Mouse (Mus musculus): ENCODE measurements at regions not wholly inside any gene's neighbourhood (a gene's known extent, or its start where the extent isn't known, plus 50 kb on each side); places are given as distances from the start of the nearest gene placed in this dataset.

DNA sequence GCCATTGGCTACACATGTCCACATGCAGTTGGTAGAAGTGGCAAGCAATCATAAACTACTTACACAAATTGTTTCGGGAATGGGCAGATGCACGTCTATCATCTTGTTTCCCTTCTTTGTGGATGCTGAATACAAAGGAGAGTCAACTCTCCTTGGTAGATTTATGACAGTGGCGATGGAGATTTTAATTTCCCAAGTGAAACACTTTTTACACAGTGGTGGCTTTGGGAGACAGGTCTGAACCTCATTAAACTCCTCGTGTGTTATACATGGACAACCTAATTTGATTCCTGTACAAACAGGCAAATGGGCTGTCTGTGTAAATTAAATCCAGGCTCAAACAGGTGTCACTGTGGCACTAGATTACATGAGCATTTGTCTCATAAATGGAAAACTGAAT lies 887.1 kb upstream of the Ddx18 start:
- no peak for DNase-seq
- 65% methylated on average over 4 of the region's 4 CpGs for WGBS
- Histone ChIP-seq H3K27me3 (ENCODE audit: control insufficient read depth, insufficient read depth, low read length) (no peaks in the 10 kb centered on the region), H3K4me1 (ENCODE audit: control insufficient read depth, insufficient read depth, low read length) (no peaks in the 10 kb centered on the region; the same call in 1 of the 2 replicates), H3K27ac (ENCODE audit: insufficient read depth, low read length) (no peak overlapping the region), H3K4me3 (replicated peaks; ENCODE audit: insufficient read depth, low read depth, low read length) (no peak overlapping the region)
- no peak for TF ChIP-seq CTCF (IDR thresholded peaks at IDR 0.05; ENCODE audit: borderline replicate concordance, insufficient read depth, low read depth, low read length)
- no peak for TF ChIP-seq POLR2A (IDR thresholded peaks at IDR 0.05; ENCODE audit: borderline replicate concordance, insufficient read depth, low read length)

- Histone ChIP-seq H3K27ac (ENCODE audit: insufficient read depth, low read length) (no peak overlapping the region), H3K4me1 (ENCODE audit: control insufficient read depth, insufficient read depth, low read length) (no peaks in the 10 kb centered on the region), H3K27me3 (ENCODE audit: control insufficient read depth, insufficient read depth, low read length) (no peaks in the 10 kb centered on the region), H3K4me3 (replicated peaks; ENCODE audit: insufficient read depth, low read depth, low read length) (no peak overlapping the region)
- no peak for DNase-seq
- WGBS = 32% methylated on average over 3 of the region's 3 CpGs
- TF ChIP-seq CTCF (IDR thresholded peaks at IDR 0.05; ENCODE audit: borderline replicate concordance, insufficient read depth, low read depth, low read length) = no peak
- no peak for TF ChIP-seq POLR2A (IDR thresholded peaks at IDR 0.05; ENCODE audit: borderline replicate concordance, insufficient read depth, low read length)
Measured at GRCm38 (mm10) chr1:122453617-122454016, 885.8 kb upstream of the Ddx18 start.

- WGBS = 85% methylated on average over 3 of the region's 3 CpGs
- H3K4me3 ChIP-seq (replicated peaks; ENCODE audit: insufficient read depth, low read depth, low read length) = no peak overlapping the region
- no peaks in the 10 kb centered on the region for H3K27me3 ChIP-seq (ENCODE audit: control insufficient read depth, insufficient read depth, low read length)
- TF ChIP-seq POLR2A (IDR thresholded peaks at IDR 0.05; ENCODE audit: borderline replicate concordance, insufficient read depth, low read length) (no peak), CTCF (IDR thresholded peaks at IDR 0.05; ENCODE audit: borderline replicate concordance, insufficient read depth, low read depth, low read length) (peak; percentile 40; the same call in 1 of the 2 replicates)
- H3K27ac ChIP-seq (ENCODE audit: insufficient read depth, low read length) = no peak overlapping the region
- no peaks in the 10 kb centered on the region for H3K4me1 ChIP-seq (ENCODE audit: control insufficient read depth, insufficient read depth, low read length)
- DNase-seq = no peak
Measured at GRCm38 (mm10) chr1:122439358-122439757, 871.6 kb upstream of the Ddx18 start.

- H3K4me3 ChIP-seq (replicated peaks; ENCODE audit: insufficient read depth, low read depth, low read length) = no peak overlapping the region
- peak in 1 of 2 experiments; percentile 60 for DNase-seq
- H3K27me3 ChIP-seq (ENCODE audit: control insufficient read depth, insufficient read depth, low read length) = no peaks in the 10 kb centered on the region
- peaks cover 3% of the 10 kb centered on the region; the same call in 1 of the 2 replicates for H3K4me1 ChIP-seq (ENCODE audit: control insufficient read depth, insufficient read depth, low read length)
- H3K27ac ChIP-seq (ENCODE audit: insufficient read depth, low read length) = no peak overlapping the region
- TF ChIP-seq POLR2A (IDR thresholded peaks at IDR 0.05; ENCODE audit: borderline replicate concordance, insufficient read depth, low read length) = no peak
- no peak for TF ChIP-seq CTCF (IDR thresholded peaks at IDR 0.05; ENCODE audit: borderline replicate concordance, insufficient read depth, low read depth, low read length)
- WGBS = 5% methylated on average over 2 of the region's 2 CpGs
Measured at GRCm38 (mm10) chr1:122423503-122423902, 855.7 kb upstream of the Ddx18 start.

- Histone ChIP-seq H3K27ac (ENCODE audit: insufficient read depth, low read length) (no peak overlapping the region), H3K27me3 (ENCODE audit: control insufficient read depth, insufficient read depth, low read length) (no peaks in the 10 kb centered on the region), H3K4me1 (ENCODE audit: control insufficient read depth, insufficient read depth, low read length) (no peaks in the 10 kb centered on the region), H3K4me3 (replicated peaks; ENCODE audit: insufficient read depth, low read depth, low read length) (no peak overlapping the region)
- TF ChIP-seq CTCF (IDR thresholded peaks at IDR 0.05; ENCODE audit: borderline replicate concordance, insufficient read depth, low read depth, low read length) (no peak), POLR2A (IDR thresholded peaks at IDR 0.05; ENCODE audit: borderline replicate concordance, insufficient read depth, low read length) (no peak)
- over 99% methylated on average over 2 of the region's 2 CpGs for WGBS
- DNase-seq = no peak
Measured at GRCm38 (mm10) chr1:122396342-122396741, 828.6 kb upstream of the Ddx18 start.

DNA sequence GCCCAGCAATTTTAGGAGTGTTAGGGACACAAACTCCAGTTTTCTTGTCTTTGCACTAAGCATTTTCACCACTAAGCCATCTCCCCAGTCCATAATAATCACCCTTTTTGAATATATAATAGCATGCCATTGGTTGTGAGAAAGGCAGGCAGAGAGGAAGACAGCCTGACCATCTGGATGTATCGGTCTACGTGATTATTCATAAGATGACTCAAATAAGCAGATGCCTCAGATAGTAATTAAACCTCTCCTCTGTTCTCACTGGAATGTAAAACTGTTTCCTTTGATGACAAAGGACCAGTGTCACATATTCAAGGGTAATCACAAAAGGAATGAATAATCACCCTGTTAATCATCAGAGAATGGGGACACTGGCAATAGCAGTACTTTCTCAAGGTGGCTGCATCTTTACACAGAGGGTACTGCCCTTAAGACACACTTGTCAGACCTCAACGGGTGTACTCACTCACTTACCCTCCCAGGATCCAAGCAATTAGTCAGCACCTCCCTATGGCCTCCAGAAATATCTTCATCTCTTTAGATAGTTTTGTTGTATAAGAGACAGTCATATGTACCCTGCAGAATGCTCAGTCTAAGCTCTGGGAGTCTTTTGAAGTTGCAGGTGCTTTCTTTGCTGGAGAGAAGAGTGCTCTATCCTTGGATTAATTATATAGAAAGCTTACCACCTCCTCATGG lies 826.0 kb upstream of the Ddx18 start:
- no peaks in the 10 kb centered on the region for H3K4me1 ChIP-seq (ENCODE audit: control insufficient read depth, insufficient read depth, low read length)
- DNase-seq = no peak
- 45% methylated on average over 3 of the region's 3 CpGs for WGBS
- no peak overlapping the region for H3K4me3 ChIP-seq (replicated peaks; ENCODE audit: insufficient read depth, low read depth, low read length)
- H3K27me3 ChIP-seq (ENCODE audit: control insufficient read depth, insufficient read depth, low read length) = no peaks in the 10 kb centered on the region
- TF ChIP-seq POLR2A (IDR thresholded peaks at IDR 0.05; ENCODE audit: borderline replicate concordance, insufficient read depth, low read length) (no peak), CTCF (IDR thresholded peaks at IDR 0.05; ENCODE audit: borderline replicate concordance, insufficient read depth, low read depth, low read length) (no peak)
- H3K27ac ChIP-seq (ENCODE audit: insufficient read depth, low read length) = no peak overlapping the region

- Histone ChIP-seq H3K27me3 (ENCODE audit: control insufficient read depth, insufficient read depth, low read length) (peaks cover 1% of the 10 kb centered on the region; the same call in 1 of the 2 replicates), H3K4me1 (ENCODE audit: control insufficient read depth, insufficient read depth, low read length) (no peaks in the 10 kb centered on the region), H3K27ac (ENCODE audit: insufficient read depth, low read length) (no peak overlapping the region), H3K4me3 (replicated peaks; ENCODE audit: insufficient read depth, low read depth, low read length) (no peak overlapping the region)
- peak; percentile 90 to 93 for DNase-seq
- 93% methylated on average over 16 of the region's 16 CpGs for WGBS
- TF ChIP-seq POLR2A (IDR thresholded peaks at IDR 0.05; ENCODE audit: borderline replicate concordance, insufficient read depth, low read length) (no peak), CTCF (IDR thresholded peaks at IDR 0.05; ENCODE audit: borderline replicate concordance, insufficient read depth, low read depth, low read length) (no peak)
Measured at GRCm38 (mm10) chr1:122357015-122357414, 789.2 kb upstream of the Ddx18 start.

GRCm38 (mm10) chr1:122351530-122351929 lies 783.7 kb upstream of the Ddx18 start:
- no peak for TF ChIP-seq CTCF (IDR thresholded peaks at IDR 0.05; ENCODE audit: borderline replicate concordance, insufficient read depth, low read depth, low read length)
- TF ChIP-seq POLR2A (IDR thresholded peaks at IDR 0.05; ENCODE audit: borderline replicate concordance, insufficient read depth, low read length) = no peak
- peak in 1 of 2 experiments; percentile 8 for DNase-seq
- Histone ChIP-seq H3K4me1 (ENCODE audit: control insufficient read depth, insufficient read depth, low read length) (no peaks in the 10 kb centered on the region), H3K27me3 (ENCODE audit: control insufficient read depth, insufficient read depth, low read length) (no peaks in the 10 kb centered on the region), H3K4me3 (replicated peaks; ENCODE audit: insufficient read depth, low read depth, low read length) (no peak overlapping the region), H3K27ac (ENCODE audit: insufficient read depth, low read length) (no peak overlapping the region)

Data from cerebellum, adult 2 months (tissue).